Mouse (Mus musculus): ENCODE measurements at regions not wholly inside any gene's neighbourhood (a gene's known extent, or its start where the extent isn't known, plus 50 kb on each side); places are given as distances from the start of the nearest gene placed in this dataset.

DNA sequence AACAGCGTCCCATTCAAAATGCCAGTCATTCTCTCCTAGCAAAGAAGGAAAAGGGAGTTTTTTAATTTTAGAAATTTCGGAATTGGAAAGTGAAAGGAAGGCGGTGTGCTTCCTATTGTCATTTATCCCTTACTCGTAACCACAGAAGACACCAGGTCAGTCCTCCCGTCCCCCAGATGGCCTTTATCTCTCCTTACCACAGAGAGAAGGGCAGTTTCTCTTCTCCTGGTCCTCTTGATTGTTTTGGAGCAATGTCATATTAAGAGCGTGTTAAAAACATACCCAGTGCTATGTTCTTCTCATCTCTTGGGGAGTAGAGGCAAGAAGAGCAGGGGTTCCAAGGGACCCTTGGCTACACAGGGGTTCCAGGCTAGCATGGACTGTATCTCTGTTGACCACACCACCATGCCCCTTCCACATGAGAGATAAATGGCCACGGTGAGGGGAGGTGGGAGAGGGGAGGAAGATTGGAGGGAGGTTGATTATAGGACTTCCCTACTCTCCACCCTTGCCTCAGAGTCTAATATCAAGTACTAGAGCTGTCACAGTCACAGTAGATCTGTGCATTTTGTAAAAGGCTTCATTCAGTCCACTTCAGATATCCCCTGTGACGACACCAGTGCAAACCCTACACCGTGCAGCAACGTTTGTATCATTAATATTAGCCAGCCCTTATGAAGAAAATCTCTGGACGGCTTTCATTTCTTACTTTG lies 139.5 kb upstream of the Pkn2 start:
- no peak for TF ChIP-seq ZNF384 (IDR thresholded peaks at IDR 0.05; ENCODE audit: low read depth, low read length)
- no peak for TF ChIP-seq CTCF (IDR thresholded peaks at IDR 0.05 in 2 of 3, conservative IDR thresholded peaks at IDR 0.05 in 1 of 3; ENCODE audit: control insufficient read depth in 1 of 3, insufficient read depth in 1 of 3, low read depth in 2 of 3, low read length in 3 of 3, poor library complexity in 1 of 3, severe bottlenecking in 1 of 3)
- TF ChIP-seq HCFC1 (IDR thresholded peaks at IDR 0.05; ENCODE audit: low read depth, low read length) = no peak
- TF ChIP-seq POLR2AphosphoS2 (IDR thresholded peaks at IDR 0.05; ENCODE audit: low read length) = no peak
- no peak for TF ChIP-seq KAT2A (conservative IDR thresholded peaks at IDR 0.05; ENCODE audit: low read depth, low read length)
- no peak for TF ChIP-seq MEF2A (IDR thresholded peaks at IDR 0.05; ENCODE audit: extremely low read depth, insufficient replicate concordance, low read depth, low read length, poor library complexity, severe bottlenecking)
- no peak for TF ChIP-seq GATA1 (IDR thresholded peaks at IDR 0.05; ENCODE audit: low read depth, low read length)
